Mouse (Mus musculus) v-Abl transformed pro-B cells (cell line): Measurements from ENCODE around the gene S100pbp.

Experiments used
- in situ Hi-C, 2 experiments: fragments of 400-800 bp; cut with MboI; formaldehyde crosslinking; loops; one replicate each; pipeline ENCODE4 v1.15.1; 2025; ENCODE audit not compliant: unreplicated experiment in 2 of 2

The S100pbp gene

DNA sequence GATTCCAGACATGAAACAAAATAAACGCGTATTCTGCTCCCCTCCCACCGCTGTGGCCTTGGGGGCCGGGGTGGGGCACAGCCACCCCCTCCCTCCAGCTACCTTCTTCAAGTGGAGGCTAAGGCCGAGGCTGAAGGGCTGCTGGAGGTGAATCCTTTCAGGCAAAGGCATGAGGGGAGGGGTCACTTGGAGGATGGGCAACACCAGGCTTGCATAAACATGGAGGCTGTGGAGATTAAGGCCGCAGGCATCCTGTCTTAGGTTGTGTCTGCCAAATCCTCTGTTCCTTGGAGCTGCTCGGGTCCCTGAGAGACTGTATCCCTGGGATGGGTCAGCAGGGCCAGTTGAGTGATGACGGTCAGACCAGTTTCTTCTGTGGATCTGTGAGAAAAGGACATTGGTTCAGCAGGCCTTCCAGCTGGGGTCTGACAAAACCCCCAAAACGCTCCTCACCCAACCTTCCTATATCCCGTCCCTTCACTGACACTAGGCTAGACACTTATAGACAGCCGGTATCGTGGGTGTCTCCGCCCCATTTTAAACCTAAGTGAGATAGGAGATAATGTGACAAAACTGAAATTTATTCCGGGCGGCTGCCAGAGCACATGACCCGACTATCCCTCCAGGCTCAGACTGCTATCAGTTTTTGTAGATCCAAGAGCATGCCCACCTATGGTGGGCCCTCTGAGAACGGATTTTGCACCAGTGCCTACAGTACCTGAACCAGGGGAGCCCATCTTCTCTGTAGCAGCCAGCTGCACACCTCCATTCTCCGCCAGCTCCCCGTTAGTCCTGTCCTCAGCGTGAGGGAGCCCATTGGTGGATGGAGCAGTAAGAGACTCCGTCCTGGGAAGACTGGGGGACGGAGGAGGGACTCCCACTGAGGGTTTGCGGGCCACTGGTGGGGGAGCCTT lies 31.8 kb upstream of the S100pbp start:
- in situ Hi-C loops, result no loop called here

DNA sequence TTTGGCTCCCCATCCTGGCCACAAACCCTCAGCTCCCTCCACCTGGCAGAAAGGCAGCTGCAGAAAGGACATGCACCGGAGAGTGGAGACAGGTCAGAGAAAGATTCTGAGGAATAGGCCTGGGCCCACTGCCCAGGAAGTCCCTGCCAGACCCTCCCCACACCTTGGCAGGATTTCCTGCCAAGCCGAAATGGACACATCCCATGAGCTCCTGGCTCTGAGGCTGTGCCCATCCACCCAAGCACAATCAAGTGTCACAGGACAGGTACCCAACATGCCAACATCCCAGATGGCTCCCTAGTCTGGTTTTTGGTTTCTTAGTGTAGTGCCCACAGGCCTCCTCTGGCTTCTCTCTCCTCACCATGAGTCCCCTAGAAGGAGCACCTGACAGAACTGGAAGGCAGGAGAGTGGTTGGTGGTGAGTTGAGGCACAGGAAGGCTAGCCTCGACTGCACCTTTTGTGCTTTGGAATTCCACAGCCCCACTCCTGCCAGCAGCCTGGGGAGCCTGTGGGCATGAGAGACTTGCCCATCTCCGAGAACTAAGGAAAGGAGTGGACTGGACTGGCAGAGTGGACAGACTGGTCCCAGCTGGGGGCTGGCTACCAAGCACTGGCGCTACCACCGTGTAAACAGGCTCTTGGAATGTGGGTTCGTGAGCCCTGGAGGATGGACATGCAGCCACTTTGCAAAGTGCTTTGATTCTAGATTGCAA lies 31.0 kb upstream of the S100pbp start:
- in situ Hi-C loops, result no loop called here

DNA sequence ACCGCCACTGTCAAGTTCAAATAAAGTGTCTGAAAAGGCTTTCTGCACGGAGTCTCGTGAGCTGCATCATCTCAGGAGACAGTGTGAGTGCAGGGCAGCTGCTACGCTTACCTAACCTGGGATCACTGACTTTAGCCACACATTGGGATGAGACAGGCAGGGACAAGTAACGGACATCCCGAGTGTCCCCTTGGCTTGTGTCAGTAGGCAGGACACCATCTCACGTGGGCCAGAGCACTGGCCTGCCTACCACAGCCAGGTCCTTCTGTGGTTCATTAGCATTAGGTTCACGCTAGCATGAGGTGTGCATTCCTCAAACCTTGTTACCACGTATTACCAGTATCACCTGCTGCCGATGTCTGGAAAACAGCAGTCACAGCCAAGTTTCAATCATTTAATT lies 29.7 kb upstream of the S100pbp start:
- in situ Hi-C loops, result no loop called here

DNA sequence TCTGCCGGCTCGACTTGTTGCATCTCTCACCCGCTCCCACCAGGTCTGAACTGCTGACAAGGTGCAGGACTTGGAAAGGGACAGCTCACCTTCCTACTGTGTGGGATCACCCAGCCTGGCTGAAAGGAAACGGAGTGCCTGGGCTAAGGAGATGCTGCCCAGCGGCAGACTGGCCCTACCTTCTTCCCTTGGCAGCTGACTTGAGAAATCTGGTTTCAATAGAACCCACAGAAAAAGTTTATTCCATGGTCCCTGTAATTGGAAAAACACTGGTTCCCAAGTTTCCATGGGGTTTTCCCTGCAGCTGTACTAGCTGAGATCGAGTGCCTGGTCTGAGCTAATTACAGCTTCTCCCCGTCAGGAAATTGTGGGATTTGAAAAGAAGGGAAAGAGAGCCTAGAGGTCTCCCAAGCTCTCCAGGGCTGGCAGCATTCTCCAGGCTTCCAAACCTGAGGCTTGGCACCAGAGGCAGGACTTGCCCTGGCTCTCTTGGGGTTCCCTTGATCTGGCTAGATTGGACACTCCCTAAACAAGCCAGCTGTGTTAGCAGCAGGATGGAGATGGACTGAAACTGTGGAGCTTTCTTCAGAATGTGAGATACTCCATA lies 29.1 kb upstream of the S100pbp start:
- in situ Hi-C loops, result no loop called here

DNA sequence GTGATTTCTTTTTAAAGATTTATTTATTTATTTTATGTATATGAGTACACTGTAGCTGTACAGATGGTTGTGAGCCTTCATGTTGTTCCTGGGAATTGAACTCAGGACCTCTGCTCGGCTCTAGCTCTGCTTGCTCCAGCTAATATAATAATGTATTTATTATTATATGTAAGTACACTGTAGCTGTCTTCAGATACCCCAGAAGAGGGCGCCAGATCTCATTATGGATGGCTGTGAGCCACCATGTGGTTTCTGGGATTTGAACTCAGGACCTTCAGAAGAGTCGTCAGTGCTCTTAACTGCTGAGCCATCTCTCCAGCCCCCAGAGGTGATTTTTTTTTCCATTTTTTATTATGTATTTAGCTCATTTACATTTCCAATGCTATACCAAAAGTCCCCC lies 23.0 kb upstream of the S100pbp start:
- in situ Hi-C loops, result loop anchor here (5.0 kb wide), 1 partner anchor 65 kb away; no protein-coding TSS in a partner anchor

DNA sequence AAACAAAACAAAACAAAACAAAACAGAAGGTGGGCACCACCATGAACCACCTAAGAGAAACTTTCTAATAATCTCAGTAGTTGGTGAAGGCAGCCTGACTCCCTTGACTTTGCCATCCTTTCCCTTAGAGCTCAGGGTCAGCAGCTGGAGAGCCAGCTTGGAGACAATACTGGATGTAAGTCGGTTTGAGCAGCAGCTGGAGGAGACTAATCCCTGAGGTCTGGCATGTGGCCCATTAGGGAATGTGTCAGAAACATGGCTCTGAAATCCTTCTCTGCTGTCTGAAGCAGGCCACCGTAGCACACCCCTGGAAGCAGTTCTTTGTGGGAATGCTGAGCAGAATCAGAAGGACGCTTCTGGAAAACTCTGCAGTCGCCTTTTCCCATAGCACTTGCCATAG lies 21.9 kb upstream of the S100pbp start:
- in situ Hi-C loops, result loop anchor here (5.0 kb wide), 1 partner anchor 66 kb away; no protein-coding TSS in a partner anchor

DNA sequence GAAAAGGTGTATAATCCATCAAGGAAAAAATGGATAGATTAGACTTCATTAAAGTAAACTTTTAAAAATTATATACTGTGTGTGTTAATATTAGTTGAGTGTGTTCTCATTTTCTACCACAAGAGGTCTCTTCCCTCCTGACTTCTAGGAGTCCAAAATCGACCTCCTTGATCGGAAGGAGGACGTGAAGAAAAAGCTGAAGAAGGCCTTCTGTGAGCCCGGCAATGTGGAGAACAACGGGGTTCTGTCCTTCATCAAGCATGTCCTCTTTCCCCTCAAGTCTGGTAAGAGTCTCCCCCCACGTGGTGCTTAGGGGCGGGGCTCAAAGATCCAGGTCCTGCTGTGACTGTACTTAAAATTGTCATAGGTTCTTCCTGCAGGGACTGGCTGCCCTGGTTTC lies 20.0 kb upstream of the S100pbp start:
- in situ Hi-C loops, result loop anchor here in 1 of 2 experiments (10.0 kb wide), 1 partner anchor 245 kb away; no protein-coding TSS in a partner anchor

DNA sequence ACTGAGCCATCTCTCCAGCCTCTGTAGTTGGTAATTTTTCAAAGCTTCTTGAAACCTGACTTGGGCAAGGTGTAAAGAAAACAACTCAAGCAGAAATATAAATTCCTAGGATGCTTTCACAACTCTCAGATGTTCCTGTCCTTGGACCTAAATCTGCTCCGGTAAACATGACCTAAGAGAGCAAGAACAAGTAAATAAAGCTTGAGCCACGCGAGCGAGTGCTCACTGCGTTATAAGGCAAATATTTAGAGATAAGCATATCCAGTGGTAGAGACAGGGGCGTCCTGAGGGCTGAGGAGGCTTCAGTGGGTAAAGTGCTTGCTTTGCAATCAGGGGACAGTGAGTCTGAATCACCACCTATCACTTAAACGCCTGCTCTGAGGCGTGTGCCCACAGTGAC lies 17.3 kb upstream of the S100pbp start:
- in situ Hi-C loops, result loop anchor here in 1 of 2 experiments (10.0 kb wide), 1 partner anchor 248 kb away; no protein-coding TSS in a partner anchor

DNA sequence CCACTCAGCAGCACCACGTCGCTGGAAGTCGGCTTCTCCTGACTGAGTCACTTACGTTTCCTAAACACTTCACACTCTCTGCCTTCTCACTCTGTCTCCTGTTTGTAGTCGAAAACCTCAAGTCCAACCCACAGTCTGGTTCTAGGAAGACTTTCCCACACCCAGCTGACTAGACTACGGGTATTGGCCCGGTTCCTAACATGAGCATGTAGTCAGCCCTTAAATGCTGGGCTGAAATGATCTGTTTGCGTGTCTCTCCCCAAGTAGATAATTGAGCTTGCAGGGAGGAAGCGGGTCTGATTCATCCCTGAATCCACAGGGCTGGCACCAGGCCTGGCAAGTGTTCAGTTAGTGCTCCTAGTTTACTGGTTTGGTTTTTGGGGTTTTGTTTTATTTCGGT lies 15.1 kb upstream of the S100pbp start:
- in situ Hi-C loops, result loop anchor here in 1 of 2 experiments (10.0 kb wide), 1 partner anchor 250 kb away; no protein-coding TSS in a partner anchor

DNA sequence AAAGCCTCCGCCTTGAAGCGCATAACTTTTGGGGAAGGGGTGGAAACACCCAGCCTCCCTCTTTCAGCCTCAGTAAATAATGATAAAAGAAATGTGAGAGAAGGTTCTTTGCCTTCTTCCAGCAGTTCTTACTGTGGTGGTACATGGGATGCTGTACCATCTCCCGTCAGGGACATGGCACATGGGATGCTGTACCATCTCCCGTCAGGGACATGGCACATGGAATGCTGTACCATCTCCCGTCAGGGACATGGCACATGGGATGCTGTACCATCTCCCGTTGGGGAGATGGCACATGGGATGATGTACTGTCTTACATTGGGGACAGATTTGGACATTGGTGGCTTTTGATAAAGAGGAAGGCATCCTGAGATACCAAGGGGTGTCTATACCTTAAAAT lies 8.0 kb upstream of the S100pbp start:
- in situ Hi-C loops, result no loop called here

DNA sequence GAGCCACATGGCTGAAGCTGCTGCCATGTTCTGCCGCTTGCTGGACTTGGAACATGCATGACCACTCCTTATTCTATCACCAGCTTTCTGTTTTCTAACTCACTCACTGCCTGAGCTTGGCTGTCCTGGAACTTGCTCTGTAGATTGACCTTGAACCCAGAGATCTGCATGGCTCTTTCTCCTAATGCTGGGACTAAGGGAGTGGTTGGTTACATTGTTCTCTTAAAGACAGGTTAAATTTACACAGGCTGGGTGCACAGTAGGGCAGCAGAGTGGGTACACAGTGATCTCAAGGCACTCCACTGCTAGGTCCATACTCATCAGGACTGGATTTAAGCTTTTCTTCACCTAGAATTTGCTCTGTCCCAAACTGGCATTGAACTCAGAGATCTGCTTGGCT lies 4.8 kb upstream of the S100pbp start:
- in situ Hi-C loops, result loop anchor here in 1 of 2 experiments (5.0 kb wide), 1 partner anchor 263 kb away; no protein-coding TSS in a partner anchor

DNA sequence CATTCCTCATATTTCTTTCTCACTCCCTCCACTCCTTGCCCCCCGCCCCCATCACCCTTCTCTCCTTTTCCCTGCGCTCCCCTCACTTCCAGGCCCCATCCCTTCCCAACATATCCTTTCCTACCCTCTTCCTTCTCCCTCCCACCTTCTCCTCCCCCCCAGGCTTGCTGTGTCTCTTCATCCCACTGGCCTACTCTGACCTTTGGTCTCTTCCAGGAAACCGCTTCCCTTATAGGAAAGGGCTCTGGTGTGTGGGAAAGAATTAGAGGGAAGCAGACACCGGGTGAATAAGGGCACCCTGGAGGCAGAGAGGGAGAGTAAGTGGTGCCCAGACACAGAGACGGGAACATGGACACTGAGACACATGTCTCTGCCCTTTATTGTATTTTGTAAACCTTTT lies 2.2 kb upstream of the S100pbp start:
- in situ Hi-C loops, result loop anchor here in 1 of 2 experiments (5.0 kb wide), 1 partner anchor 266 kb away; no protein-coding TSS in a partner anchor

DNA sequence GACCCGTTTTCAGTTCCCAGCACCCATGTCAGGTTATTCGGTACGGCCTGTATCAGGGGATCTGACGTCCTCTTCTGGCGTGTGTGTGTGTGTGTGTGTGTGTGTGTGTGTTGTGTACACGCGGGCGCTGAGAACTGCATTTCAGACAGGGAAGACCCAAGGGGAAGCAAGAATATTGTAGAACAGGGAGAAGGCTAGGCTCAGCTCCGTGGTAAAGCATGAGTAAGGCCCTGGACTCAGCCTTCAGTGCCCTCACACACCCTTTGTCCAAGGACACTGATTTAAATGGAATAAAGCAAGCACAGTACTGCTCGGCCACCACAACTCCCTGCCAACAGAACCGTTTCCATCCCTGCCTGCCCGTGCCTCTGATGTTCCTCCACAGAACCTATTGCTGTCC lies 1.0 kb upstream of the S100pbp start:
- in situ Hi-C loops, result loop anchor here in 1 of 2 experiments (5.0 kb wide), 1 partner anchor 267 kb away; no protein-coding TSS in a partner anchor

DNA sequence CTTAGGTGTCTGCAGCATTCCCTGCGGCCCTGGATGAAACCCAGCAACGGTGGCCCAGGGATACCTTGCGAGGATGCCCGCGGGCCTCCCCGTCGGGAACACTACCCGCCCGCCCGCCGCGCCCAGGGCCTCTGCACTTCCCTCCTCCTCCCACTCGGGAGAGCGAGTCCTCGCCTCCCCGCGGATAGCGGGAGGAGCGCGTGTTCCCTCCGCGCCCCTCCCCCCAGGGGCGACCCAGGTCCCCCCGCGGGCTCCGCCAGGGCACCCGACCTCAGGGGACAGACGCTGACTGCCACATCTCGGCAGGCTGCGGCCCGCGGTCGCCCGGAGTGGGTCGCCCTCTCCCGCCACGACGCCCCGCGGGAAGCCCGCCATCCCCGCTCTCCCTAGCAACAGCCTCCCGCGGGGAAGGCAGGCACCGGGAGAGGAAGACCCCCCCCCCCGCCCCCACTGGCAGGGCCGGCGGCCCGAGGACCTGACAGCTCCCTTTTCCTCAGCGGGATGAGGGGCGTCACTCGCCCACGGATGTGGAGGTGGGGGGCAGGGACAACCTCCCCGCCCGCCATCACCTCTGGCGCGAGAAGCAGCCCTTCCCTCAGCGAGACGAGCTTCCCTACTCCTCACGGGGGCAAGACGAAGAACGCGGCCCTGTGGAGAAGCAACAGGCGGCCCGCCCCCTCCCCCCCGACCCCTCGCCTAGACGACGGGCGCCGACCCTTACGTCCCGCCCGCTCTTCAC lies 555 bp downstream of the S100pbp start:
- in situ Hi-C loops, result no loop called here

DNA sequence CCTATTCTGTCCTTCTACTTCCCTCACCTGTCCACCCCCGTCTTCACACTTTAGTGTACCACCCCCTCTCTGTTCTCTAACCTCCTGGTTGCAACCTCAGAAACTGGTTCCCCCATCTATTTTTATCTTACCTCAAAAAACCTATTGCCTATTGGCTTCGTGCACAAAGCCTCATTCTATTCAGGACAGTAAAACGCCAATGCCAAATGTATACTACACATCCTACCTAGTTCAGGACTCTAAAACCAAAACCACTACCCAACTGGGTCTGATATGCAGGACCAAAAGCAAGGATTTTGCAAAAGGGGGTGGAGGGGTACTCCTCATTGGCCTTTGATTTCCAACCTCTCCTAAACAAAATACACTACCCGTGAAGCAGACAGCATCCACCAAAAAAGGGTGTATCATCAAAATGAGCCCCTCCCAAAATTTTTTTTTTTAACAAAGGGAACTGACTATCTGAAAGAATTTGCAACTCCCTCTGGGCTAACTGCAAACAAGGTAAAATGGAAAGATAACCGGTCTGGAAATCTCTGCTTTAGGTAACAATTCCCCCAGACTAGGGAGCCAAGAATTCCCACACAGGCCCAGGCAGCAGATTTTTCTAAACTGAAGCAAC lies 1.4 kb downstream of the S100pbp start:
- in situ Hi-C loops, result no loop called here

DNA sequence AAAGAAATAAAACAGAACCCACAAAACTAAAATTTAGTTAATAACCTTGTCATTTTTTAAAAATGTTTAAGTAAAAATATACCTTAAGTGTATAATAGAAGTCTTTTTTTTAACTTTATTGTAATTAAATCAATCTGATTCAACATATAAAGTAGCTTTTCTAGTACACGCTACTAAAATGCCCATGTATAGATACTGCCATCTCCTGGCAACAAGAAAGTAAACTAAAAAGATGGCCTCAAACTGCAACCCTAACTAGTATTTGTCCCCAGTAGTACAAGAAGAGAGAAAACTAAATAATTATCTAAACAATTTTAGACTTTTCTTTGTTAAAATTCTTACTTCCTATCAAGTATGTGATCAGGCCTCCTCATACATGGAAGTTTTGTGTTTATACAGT lies 10.0 kb downstream of the S100pbp start:
- in situ Hi-C loops, result no loop called here

DNA sequence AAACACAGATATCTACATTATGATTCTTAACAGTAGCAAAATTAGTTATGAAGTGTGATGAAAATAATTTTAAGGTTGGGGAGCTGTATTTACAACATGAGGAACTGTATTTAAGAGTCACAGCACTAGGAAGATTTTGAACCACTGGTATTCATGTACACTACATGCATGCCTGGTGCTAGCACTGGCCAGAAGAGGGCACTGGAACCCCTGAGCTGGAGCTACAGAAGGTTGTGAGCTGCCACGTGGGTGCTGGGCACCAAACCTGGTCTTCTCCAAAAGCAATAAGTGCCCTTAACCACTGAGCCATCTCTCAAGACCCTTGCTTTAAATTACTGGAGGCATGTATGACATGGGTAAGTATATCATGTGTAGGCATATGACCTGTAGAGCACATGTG lies 17.0 kb downstream of the S100pbp start:
- in situ Hi-C loops, result no loop called here

DNA sequence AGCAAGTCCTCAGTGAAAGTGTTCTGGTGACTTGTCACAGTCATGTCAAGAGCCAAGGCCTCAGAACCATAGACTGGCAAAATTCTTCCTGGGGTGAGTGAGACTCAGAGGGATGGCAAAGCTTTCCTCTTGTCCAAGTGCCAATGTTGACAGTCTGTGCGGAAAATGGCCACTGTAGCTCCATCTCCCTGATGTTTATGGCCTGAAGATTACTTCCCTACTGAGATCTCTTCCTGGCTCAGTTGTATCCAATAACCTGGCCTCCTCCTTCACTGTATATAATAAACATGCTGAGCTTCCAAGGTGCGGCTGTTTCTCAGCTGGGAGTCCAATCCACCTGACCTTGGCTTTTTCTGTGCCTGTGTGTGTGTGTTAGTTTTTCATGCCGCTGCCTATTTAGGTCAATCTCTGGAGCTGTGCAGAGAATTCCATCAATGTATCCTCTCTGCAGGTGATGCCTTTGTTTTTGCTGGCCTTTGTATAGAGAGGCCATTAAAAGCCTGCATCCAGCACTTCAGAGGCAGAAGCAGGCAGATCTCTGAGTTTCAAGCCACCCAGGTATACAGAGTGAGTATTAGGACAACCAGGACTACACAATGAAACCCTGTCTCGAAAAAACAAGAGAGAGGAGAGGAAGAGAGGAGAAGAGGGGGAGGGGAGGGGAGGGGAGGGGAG lies 27.8 kb downstream of the S100pbp start:
- in situ Hi-C loops, result no loop called here

DNA sequence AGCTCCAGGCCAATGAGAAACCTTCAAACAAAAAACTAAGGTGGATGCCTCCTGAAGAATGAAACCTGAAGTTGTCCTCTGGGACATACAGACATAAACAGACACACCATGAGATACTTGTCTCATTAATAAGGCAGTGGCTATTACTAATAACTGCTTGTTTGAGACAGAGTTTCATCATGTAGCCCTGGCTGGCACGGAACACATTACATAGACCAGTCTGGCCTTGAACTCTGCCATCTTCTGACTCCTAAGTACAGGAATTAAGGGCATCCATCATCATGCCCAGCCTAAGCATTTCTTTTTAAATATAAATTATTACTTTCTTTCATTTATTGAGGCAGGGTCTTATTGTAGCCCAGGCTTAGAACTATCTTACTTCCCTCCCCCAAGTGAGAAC lies 28.5 kb downstream of the S100pbp start:
- in situ Hi-C loops, result no loop called here
